Mouse (Mus musculus): Measurements from ENCODE around the gene Pik3ap1.

- TF ChIP-seq CTCF (IDR thresholded peaks at IDR 0.05; ENCODE audit: extremely low read depth, insufficient read depth, insufficient read length, insufficient replicate concordance) (no peak), POLR2A (IDR thresholded peaks at IDR 0.05; ENCODE audit: low read depth, low read length) (no peak)
These were observed 109.3 kb downstream of the Pik3ap1 start for GRCm38 (mm10) chr19:41275588-41275987.

Data from spleen, adult 2 months (tissue).